Mouse (Mus musculus) left cerebral cortex, adult 11 months (tissue): ENCODE measurements at regions not wholly inside any gene's neighbourhood (a gene's known extent, or its start where the extent isn't known, plus 50 kb on each side); places are given as distances from the start of the nearest gene placed in this dataset.

ENCODE experiments used
- DNase-seq: peaks from one replicate; pipeline ENCODE4 v3.0.0; 2022; ENCODE audit warnings: low spot score

DNA sequence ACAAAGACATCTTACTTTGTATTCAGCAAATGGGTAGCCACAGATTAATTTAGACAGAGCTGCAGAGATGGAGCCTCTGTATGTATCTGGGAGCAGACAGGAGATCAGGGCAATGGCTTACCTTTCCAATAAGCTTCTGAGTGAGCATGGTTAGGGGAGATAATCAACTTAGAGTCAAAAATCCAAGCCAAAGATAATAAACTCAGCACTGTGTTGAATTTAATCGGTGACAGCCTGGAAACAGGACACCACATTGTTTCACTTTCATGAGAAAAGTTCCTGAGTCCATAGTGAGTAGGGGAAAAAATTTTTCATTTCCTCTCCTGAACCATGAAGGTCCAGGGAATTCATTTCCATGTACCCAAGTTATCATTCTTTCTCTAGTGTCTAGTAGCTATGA, 70.7 kb upstream of the Arsj start:
- DNase-seq = no peak

DNA sequence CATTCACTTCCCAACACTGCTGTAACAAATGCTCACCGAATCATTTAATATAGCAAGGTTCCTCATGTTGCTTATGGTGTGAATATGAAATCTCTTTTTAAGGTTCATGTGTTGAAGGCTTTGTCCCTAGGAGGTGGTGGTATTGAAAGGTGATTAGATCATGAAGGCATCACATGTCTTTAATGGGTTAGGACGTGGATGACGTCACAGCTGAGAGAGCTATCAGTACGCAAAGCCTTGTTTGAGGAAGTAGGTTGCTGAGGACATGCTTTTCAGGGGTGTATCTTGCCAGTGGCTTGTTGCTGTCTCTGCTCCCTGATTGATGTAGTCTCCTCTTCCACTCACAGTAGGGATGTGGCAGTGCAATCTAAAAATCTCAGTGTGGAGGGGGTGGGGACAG, 69.8 kb upstream of the Arsj start:
- DNase-seq = no peak

DNA sequence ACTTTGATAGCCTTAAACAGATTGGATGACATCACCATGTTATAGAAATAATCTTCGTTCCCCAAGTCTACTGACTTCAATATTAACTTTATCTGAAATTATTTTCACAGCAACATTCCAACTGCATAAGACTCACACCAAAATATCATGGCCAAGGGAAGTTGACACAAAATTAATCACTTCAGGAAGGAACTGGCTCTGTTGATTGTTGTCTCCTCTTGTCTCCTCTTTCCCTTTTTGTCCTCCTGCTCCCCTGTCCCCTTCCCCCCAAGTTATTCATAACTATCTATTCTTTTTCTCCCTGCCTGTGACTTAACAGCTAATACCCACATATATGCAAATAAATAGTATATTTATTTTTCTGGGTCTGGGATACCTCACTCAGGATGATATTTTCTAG, 67.6 kb upstream of the Arsj start:
- no peak for DNase-seq

DNA sequence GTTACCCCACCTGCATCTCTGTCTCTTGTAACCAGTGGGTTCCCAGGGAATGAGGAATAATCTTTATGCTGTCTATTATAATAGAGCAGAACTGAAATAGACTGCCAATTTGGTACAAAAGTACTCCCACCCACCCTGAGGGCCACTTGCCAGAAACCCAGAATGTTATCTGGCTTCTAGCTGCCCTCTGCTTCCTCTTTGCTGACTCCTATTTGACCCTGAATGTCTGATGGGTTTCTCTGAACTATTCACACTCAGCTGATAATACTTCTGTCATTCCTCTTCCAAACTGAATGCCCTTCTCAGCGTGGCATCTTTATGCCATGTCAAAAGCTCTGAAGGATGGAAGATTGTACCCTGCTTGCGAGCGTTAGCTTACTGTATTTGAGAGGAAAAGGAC, 64.2 kb upstream of the Arsj start:
- no peak for DNase-seq

DNA sequence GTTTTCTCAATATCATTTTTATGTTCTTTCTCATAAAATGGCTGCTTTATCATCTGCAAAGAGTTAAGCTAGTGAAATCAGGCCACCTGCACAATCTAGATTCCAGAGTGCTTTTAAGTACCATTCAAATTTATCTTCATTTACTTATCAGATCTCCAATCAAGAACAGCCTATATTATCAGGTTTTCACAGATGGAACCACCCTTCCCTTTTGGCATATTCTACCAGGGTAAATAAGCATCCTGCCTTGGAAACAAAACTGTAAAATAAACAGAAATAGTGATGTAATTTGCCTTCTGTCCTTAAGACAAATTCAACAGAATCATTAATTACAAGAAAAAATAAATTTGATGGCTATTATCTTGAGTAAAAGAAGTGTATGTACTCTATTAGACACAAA, 55.2 kb upstream of the Arsj start:
- DNase-seq = no peak
